Mouse (Mus musculus) adrenal gland, adult 2 months (tissue): ENCODE results near the gene Tmigd3. TPM values are rescaled to one million over a fixed set of nuclear protein-coding genes. Genes with fewer than 3 reads are reported as not detected.
A peak's percentile ranks its signal among the peaks of the same experiment; 100 is the strongest.

ENCODE experiments used
- DNase-seq: peaks from one replicate; pipeline ENCODE4 v3.0.0; 2021
- long read RNA-seq: library from polyadenylated mRNA; stranded (forward); transcript quantifications from one replicate; pipeline ENCODE4 v2.0.0, GENCODE M21; 2021
- polyA plus RNA-seq: library from polyadenylated mRNA; depleted of rRNA; stranded (reverse); fragments of >200 nt; gene quantifications from 2 replicates; pipeline ENCODE4 v1.2.3, GENCODE M21; 2012; rRNA removed
- total RNA-seq, 2 experiments: library from RNA; stranded (reverse); gene quantifications; 2 replicates each; pipeline ENCODE4 v1.2.3; 2021

The Tmigd3 gene
- not detected for total RNA-seq
- polyA plus RNA-seq = not detected in 2 replicates
- long read RNA-seq = 0 reads

DNA sequence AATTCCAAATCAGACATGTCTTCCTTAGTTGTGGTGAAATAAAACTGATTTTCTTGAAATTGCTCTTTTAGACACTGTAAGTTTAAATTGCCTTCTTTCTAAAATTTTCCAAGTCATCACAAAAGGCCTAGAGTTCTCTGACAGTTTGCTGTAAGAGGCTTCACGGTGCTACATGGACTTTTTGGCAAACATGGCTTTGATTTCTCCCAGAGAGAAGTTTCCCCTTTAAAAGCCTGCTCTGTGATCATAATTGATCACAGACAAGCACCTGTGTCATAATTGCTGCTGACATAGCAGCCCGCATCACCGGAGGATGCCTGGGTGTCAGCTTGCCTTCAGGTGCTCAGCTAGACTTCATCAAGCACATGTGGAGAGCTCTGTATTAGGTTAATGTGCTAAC is at the start of gene Tmigd3, which contains the start of gene Adora3:
Gene Tmigd3, plus strand, starts transcription at position 346 of the 400 bp plus-strand sequence.
Gene Adora3, plus strand, starts transcription at position 301 of the 400 bp plus-strand sequence.
- DNase-seq = no peak

DNA sequence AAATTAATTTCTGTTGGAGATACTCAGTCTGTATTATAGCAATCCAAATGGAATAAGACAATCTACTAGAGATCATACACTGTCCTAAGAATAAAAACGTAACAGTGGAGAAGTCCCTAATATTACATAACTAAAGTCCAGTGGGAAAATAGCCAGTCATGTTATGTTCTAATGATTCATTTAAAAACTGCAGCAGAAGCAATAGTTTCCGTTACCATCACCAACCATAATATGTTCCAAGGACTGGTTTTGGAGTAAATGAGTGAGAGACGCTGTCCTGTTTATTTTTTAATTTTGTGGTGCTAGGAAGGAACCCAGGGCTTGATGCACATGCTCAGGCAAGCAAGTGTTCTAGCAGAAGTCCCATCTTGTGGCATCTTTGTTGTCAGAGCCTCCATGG is 49.2 kb upstream of the Tmigd3 start:
- DNase-seq = no peak

DNA sequence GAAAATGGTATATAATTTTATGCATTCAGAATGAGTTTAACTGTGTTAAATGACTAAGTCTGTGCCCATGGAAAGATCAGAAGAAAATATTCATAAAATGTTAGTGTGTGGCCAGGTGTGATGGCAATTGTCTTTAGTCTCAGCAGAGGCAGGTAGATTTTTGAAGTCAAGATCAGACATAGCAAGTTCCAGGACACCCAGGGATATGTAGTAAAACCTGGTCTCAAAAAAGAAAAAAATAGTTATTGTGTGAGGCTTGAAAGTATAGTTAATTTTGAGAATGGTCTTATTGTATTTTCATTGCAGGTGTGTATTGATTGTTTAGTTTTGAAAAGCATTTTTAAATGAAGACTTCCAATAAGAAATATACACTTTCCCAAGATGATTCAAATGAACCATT is 47.1 kb upstream of the Tmigd3 start:
- DNase-seq = no peak

DNA sequence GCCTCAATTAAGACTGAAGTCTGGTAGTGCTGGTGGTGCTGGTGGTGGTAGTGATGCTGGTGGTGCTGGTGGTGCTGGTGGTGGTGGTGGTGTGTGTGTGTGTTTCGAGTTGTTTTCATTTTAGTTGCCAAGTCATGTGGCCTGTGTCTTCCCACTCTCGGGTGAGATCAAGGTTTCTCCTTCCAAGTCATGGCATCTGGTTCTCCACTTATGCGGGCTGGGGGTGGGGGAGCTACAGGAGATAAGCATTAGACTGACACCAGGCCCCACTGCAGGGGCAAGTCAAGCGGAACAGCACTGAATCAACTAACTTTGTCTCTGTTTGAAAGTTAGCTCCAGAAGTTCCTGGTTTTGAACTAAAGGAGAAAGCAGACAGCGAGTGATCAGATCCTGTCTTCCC is 46.6 kb upstream of the Tmigd3 start:
- DNase-seq = no peak

DNA sequence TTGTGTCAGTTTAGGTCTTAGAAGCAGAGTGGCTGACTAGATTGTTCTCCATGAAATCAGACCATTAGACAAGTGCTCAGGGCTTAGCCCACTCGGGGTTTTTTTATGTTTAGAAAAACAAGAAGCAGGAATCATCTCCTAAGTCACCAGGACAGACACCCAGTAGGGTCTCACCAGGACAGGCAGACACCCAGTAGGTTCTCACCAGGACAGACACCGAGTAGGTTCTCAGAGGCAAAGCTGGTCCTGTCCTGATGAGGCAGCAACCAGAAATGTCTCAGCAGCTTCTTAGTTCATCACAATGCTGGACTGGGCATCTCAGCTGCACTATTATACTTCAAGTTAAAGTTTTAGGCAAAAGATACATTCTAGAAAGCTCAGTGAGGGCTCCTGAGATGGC is 46.0 kb upstream of the Tmigd3 start:
- no peak for DNase-seq

DNA sequence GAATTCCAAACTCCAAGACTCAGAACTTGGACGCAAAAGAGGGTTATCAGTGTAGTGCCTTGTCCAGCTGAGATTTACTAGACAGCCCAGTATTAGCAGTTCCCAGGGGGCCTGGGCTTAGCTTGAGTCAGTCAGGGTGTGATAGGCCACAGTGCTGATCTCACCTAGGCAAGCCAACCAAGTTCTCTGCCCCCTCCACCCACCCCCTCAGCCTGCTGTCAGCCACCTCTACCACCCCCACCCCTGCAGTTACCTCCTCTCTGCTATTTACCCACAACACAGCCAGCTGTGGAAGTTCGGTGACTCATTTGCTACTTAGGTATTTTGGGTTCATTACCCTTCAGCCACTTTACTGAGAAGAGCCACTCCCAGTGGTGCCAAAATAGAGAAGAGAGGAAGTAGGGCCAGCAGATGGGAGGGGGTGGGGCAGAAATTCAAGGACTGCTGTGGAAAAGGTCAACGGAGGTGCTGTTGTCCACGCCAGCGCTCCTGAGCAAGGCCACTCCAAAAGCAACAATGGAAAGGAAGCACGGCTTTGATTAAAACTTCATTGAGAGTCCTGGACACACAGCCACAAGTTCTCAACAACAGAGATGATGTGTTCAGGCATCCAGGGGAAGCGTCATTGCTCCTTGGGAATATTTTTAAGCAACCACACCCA is 45.1 kb upstream of the Tmigd3 start:
- DNase-seq = peak; percentile 67

DNA sequence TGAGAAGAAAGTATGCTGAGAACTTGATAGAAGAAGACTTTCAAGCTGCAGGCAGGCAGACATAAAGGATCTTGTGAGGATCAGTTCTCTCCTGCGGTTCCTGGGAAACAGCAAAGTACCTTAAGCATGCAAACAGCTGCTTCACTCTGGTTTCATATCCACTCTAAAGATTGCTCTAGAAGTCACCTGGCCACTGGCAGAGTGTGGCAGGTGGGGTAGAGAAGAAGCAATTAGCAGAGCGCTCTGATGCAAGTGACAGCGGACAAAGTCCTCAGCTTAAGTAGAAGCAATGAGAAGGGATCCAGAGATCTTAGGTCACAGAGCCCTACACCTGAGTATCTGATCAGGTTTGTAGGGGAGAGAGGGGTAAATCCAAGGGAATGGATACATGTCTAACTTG is 39.1 kb upstream of the Tmigd3 start:
- DNase-seq = no peak

DNA sequence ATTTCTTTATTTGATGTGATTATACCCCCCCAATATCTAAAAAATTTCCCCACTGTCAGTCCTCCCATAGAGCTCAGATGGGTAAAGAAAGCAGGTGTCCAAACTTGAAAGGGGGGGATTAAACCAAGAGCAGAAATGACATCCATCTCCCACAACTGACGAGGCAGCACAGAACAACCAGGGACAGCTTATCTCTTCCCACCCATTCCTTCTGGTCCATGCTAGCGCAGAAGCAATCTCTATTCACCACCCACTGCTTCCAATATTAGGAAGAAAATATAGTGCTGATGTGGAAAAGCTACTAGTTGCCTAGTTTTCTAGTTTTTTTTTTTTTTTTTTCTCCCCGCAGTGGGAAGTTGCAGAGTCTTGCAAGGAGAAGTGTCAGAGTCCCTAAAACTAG is 34.8 kb upstream of the Tmigd3 start:
- DNase-seq = no peak

DNA sequence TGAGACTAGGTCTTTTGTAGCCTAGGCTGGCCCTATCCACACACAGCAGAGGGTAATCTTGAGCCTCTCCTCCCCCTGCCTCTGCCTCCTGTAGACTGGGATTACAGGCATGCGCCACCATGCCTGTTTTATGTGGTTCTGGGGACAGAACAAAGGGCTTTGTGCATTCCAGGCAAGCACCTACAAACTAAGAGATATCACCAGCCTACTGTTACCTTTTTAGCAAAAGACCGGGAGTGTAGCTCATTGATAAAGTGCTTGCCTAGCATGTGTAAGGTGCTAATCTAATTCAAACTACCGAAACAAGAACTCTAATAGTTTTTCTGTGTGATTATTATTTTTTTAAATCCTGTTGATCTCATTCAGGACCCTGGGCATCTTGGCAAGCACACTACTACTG is 33.8 kb upstream of the Tmigd3 start:
- DNase-seq = no peak

DNA sequence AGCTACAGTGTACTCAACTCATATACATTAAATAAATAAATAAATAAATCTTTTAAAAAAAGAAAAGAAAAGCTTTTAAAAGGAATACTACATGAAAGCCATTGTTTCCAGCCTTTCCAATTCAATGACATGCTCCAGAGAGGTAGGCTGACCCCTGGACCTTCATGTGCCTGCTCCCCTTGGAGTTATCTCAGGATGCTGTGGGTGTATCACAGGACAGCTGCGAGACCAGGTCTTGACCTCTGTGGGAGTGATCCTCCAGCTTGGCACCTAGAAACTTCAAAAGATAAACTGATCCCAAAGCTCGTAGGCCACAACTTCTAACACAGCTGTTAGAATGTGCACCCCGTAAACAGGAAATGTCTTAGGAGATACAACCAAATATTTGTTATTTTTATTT is 32.0 kb upstream of the Tmigd3 start:
- DNase-seq = no peak

DNA sequence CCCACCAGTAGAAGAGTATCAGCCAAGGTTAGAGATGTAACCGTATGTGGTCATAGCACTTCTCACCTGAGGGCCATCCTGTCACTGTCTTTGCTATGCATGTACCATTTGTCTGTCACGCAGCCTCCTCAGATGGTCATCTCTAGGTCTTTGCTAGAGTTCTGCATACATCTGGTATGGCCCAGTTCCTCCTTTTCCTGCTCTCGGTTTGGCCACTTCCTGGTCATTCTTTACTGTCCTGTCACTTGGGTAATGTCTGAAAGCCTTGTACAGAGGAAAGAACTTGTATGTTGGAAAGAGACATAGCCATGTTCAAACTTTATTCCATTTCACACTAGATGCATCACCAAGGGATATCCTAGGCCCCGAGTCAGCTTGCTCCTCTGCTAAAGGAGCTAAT is 30.9 kb upstream of the Tmigd3 start:
- DNase-seq = no peak

DNA sequence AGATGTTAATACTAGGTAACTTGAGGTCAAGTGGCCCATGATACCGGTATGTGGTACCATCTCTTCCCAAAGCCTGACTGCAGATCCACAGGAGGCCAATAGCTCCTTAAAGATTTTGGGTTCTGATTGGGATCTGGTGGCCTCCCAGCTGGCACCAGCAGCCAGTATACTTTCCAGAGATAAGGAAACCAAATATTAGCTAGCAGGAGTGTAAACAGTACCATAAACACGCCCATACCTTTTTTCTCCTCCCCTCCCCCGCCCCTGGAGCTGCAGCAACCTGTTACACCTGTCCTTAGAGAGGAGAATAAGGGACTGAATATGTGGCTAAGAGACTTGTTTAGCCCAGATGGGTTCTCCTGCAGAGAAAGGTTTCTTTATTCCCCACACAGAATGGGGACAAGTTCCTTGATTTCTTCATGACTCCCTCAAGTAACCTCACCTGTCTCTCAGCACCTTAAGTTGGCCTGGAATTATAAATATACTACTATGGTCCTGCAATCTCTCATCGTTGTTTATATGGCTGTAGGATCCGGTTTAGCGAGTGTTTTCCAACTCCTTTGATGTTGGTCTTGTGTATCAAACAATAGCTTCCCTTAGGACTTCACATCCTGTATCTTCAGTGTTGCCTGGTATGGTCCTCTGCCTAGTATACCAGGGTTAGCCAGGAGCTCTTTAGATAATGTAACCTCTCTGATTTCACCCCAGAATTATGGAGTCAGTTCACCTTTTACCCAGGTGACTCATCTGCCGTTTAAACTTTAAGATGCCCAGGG is 24.2 kb upstream of the Tmigd3 start:
- no peak for DNase-seq

DNA sequence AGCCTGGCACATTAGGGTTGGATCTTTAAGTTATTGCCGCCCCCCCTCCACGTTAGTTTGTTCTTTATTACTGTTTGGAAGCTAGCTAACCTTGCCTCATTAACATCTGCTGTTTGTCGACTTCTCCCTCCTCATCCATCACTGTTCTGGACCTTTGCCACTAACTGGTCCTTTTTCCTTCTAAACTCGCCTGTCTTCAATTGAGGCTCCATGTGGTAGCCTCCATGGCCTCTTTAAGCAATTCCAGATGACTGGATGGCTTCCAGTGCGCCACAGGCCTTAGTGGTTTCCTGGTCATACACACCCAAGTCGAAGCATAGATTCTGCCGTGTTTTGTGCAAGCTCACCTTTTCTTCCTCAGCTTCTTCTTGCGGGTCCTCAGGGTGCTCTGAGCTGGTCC is 16.9 kb upstream of the Tmigd3 start:
- no peak for DNase-seq

DNA sequence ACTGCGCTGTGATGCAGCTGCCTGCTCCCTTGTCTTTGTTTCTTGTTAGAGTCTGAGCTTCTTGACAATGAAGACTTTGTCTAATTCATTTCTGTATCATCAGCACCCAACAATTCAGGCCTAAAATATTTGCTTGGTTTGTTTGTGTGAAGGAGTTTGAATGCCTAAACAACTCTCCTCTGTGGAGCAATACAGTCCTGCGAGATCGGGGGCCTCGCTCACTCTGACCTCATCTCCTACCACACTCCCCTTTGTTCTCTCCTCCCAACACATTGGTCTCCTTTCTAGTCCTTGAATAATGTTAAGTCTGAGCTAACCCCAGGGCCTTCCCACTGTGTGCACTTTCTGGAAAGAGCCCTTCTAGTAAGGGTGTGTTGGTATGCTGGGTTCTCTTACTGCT is 15.9 kb upstream of the Tmigd3 start:
- DNase-seq = no peak

DNA sequence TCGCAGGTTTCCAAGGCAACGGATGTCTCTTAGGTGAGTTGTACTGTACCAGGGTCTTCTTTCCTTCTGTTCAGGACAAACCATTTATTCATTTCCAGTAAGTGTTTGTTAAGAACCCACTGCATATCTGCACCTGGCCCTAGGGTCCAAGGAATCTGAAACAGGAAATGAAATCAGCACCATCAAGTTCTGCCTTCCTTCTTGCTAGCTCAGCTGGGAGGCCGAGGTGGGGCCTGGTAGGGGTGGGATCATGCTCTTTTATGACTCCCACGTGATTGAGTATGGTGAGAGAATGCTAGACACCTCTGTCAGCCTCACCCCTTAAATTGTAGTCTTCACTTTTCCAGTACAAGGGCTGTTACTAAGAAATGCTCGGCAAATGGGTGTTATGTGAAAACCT is 13.2 kb upstream of the Tmigd3 start:
- DNase-seq = no peak

DNA sequence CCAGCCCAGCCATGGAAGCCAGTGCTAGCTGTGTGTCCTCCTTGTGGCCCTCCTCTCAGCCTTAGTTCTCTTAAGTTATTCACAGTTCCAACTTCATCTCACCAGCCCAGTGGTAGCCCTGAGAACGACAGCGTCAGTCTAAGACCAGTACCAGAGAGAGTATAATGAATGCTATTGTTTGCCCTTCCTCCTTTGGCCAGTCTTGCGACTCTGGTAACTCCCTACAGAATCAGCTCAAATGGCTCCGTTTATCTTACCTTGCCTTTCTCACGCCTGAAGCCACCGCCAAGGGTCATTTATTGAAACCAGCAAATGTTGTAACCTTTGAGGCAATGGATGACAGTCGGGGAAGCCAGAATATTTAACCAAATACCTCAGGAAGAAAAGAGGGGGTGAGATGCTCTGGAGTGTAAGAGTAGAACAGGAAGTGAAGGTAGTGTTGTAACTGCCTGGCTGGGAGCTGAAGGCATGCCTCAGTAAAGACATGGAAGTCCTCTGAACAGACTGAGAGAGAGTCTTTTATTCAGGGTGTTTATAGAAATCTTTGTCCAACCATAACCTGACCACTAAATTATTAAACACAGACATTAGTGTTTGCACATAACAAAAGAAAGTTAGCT is 8.8 kb upstream of the Tmigd3 start:
- no peak for DNase-seq

DNA sequence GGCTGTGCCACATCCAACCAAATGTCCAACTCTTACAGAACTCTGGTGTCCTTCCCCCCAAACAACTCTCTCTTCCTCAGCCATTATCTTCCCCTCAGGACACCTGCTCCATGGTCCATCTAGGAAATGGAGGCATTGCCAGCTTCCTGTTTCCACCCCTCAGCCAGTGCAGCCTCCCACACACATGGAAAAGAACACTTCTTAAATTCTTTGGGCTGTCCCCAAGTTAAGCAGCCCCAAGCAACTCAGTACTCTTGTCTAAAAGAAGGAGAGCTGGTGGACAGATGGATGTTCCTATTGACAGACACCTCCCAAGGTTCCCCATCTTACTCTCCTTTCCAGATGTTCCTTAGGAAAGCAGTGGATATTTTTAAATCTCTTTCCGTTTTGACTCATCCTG is 6.6 kb upstream of the Tmigd3 start:
- no peak for DNase-seq

DNA sequence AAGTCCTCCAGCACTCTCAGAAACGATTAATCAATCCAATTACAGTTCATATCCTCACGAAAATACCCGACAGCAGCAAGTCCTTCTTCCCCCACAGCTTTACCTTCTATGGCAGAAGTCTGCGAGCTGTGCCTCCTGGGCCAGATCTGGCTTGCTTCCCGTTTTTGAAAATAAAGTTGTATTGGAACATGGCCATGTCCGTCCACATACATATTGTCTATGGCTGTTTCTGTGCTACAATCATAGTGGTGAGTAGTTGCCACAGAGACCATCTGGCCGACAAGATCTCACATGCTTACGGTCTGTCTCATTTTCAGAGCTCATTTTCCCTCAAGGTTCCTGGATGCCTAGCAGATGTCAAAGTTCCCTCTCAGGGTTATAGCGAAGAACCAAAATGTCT is 5.6 kb upstream of the Tmigd3 start:
- no peak for DNase-seq

DNA sequence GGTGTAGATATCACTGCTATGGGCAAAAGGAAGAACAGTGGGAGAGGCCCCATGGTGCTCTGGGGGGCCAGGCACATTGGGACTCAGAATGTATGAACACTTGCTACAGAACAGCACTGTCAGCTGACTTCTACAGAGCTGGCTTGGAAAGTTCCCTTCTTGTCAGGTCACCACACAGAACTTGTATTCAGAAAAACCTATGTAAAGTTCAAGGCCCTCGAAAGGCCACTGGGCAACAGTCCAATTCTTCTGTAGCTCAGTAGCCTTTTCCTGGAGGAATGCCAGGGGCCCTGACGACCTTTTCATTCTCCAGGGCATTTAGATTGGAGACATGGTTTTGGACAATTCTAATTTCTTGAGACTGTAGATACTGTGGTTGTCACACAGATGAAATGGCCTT is 2.6 kb upstream of the Tmigd3 start:
- peak; percentile 87 for DNase-seq

DNA sequence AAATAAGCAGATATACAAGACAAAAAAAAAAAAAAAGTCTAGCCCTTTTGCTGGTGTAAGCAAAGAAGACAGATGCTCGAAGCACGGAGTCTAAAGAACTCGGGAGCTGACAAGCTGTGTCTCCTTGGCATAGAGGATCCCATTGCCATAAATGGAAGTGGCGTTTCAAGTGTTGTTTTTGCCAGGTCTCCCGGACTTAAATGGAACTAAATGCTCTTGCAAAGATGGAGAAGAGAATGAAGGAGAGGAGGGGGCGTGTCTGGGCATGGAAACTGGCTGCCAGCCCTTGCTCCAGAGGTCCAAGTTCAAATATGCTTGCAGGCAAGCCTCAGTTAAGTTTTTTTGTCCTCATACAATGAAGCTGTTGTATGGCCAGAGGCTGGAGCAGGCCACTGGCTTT is 1.3 kb downstream of the Tmigd3 start:
- DNase-seq = peak; percentile 31

DNA sequence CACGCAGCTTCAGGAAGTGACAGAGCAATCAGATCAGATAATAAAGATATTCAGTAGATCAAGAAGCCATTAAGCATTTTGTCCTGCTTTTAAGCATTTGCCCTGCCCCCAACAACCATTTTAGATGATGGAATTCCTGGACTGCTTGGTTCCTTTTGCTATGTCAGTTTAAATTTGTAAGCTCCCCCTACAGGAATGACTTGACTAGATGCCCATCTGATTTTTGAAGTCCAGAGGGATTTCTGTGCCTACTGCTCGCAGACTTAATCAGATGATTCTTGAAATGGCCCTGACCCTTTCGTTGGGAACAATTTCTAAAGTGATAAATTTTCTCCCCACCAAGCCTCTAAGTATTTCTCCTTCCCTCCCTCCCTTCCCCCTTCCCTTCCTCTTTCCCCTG is 1.9 kb downstream of the Tmigd3 start:
- DNase-seq = peak; percentile 50

DNA sequence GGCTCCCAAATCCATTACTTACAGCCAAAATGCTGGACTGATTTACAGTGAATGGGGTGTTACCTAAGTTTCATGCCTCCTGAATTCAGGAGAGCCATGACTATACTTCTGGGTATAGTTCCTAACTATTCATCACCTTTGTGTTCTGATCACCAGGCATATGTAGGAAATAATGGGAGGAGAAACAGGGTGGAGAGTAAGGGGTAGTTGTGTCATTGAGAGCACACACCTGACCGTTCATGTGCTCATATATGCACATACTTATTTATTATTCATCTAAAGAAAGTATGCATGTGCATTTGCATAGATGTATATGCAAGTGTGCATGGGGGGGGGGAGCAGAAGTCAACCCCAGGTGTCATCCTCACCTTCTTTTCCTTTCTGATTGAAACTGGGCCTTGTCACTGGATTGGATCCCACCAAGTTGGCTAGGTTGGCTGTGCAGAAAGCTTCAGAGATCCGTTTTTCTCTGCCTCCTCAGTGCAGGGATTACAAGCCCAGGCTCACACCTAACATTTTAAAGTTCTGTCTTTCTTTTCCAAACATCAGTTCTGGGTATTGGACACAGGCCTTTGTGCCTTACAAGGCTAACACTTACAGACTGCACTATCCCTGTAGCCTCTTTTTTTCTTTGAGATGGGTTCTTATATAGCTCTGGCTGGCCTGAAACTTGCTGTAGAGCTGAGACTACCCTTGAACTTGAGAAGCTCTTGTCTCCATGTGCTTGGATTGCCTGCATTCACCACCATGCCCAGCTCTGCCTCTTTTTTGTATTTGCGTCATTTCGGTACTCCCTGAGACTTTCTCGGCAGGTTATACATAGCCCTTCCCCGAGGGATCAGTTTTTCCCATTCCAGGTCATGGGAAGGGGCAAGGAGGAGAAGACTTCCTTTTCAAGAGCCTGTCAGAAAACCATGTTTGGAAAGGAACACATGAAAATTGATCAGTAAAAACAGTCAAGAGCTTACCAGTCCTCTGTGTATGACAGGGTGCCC is 3.0 kb downstream of the Tmigd3 start:
- no peak for DNase-seq
